Mouse (Mus musculus) B cell, adult 67 days (primary cell): ENCODE measurements around the gene Nwd2. TPM values are rescaled to one million over a fixed set of nuclear protein-coding genes. Genes with fewer than 3 reads are reported as not detected.

ENCODE experiments used
- total RNA-seq, 2 experiments: library from RNA; stranded (reverse); gene quantifications; 4 replicates each; pipeline ENCODE4 v1.2.4; 2023

The Nwd2 gene
- not detected for total RNA-seq

DNA sequence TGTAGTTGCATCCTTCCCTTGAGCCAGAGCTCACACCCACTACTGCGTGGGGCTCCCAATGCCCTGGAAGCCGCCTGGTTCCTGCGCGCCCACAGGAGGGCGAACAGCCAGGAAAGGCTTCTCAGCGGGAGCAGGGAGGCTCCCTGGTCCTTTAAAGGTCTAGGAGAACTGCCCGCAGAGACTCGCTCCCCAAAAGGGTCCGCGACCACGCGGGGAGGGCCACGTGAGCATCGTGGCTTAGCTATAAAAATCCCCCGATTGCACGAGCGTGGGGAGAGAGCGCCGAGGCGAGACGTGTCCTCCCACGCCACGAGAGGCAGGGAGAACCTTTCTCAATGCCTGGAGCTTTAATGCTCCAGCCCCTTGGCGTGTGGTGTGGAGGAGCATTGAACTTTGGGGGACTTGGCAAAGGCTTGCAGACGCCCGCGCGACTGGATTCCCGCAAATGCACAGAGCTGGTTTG lies at the start of gene Nwd2:
Gene Nwd2, plus strand, starts transcription at position 33 of the 463 bp plus-strand sequence.

DNA sequence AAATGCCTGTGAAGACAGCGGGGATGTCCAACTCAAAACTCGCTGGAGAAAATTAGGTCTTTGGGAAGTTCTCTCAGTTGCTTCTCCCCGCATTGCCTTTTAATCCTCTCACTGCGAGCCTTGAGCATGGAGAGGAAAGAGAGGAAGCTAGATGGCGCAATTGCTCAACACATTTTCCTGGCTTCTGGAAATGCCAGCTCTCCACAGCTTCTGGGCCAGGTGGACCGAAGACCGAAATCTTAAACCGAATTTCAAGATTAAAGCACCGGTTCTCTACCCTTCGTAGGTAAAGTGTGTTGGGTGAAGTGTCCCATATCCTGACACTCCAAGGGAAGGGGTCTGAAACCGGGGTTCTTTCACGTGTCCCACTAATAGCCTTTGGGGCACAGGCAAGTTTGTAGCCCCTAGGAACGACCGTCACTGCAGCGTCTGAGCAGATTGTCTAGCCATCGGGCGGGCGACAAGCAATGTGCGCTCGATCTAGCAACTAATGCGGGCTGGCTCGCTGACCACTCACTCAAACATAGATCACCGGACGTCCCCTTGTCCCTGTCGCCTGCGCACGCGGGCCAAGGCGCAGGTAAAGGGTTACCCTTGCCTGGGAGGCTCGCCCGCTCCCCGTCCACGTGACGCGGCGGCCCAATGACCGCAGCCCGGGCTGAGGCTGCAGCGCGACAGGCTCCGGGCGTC lies 163.1 kb downstream of the Nwd2 start, which contains the start of gene 0610040J01Rik:
Gene 0610040J01Rik, plus strand, starts transcription at position 545 of the 690 bp plus-strand sequence.

Other genes with a start within 250 kb of the Nwd2 start
- gene 0610040J01Rik, start 163.3 kb downstream of the Nwd2 start, total RNA-seq: not detected